Mouse (Mus musculus): ENCODE results near the gene Usp39.

GRCm38 (mm10) chr6:72355066-72355911 lies 10.3 kb upstream of the Usp39 start, which contains the start of gene Tmem150a:
- TF ChIP-seq CTCF (conservative IDR thresholded peaks at IDR 0.05; ENCODE audit: insufficient read depth, insufficient read length, low read depth, low read length) (peak; percentile 29; the same call in 1 of the 2 replicates), POLR2A (IDR thresholded peaks at IDR 0.05; ENCODE audit: low read depth, low read length) (no peak)
